Mouse (Mus musculus) ovary, postnatal 10 days (tissue): Measurements from ENCODE around the gene Gng2.

Experiments used
- DNase-seq: peaks from one replicate; pipeline ENCODE4 v3.0.0; 2022; ENCODE audit warnings: low spot score

The Gng2 gene

DNA sequence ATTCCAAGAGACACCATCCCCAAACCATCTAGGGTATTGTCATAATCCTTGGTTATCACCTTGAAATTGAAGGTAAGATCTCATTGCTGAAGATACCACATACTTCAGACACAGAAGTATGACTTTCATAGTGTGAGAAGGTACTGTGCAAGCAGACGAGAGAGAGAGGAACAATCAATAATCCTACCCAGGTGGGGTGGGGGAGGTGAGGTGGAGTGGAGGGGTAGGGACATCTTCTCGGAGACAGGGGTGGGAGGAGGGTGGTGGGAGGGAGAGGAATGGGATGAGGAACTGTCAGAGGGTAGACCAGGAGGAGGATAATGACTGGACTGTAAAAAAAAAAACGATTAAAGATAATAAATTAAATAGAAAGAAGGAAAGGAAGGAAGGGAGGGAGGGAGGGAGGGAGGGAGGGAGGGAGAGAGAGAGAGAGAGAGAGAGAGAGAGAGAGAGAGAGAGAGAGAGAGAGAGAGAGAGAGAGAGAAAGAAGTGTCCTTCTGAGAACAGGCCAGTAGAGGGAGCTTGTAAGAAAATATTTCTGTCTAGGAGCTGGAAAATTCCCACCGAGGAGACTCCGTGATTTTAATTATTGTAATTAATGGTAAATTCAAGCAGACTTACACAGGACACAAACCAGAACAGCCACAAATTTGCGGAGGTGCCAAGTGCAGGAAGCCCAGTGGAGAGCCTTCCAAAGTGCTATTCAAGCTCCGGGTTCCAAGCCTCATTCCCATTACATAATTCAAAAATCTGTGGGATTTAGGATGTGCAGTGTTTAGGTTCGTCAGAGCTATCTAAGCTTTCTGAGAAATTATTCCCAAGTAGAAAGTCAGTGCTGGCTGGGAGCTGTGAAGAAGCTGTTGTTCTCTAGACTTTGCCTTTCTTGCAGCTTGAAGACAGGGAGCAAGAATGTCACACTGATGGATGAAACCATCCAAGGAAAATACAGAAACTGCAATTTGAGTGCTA, 118.3 kb downstream of the Gng2 start:
- no peak for DNase-seq

DNA sequence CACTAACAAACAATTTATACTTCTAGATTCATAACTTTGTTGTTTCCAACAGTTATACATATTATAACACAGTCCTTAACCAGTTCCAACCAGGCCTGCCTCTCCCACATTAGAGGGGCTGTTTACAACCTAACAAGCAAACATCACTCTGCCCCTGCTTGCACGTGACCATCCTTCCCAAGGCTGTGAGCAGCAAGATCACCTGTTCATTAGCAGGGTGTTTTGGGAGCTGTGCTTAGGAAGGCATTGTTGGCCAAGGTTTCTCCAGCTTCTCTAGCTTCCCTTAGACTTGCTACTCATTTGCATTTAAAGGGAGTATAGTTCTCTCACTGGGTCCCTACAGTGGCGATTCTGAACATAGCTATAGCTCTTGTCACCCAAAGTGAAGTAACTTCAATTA, 119.1 kb downstream of the Gng2 start:
- no peak for DNase-seq

DNA sequence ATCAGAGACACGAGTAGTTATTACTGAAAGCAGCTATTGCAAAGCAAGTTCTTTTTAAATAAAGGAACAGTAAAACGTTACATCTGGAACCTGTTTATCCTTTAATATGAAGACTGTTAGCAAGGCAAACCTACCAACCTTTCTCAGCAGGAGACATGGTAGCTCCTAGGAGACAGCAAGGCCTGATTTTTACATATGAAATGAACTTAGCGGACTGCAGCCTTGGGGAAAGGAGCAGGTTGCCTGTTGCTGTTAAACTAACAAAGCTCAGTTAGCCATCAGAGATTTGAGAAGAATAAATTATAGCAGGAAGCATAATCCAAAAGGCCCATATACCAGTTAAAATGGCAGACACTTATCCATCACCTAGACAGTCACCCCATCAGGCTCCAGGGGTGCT, 124.0 kb downstream of the Gng2 start:
- DNase-seq, result no peak

DNA sequence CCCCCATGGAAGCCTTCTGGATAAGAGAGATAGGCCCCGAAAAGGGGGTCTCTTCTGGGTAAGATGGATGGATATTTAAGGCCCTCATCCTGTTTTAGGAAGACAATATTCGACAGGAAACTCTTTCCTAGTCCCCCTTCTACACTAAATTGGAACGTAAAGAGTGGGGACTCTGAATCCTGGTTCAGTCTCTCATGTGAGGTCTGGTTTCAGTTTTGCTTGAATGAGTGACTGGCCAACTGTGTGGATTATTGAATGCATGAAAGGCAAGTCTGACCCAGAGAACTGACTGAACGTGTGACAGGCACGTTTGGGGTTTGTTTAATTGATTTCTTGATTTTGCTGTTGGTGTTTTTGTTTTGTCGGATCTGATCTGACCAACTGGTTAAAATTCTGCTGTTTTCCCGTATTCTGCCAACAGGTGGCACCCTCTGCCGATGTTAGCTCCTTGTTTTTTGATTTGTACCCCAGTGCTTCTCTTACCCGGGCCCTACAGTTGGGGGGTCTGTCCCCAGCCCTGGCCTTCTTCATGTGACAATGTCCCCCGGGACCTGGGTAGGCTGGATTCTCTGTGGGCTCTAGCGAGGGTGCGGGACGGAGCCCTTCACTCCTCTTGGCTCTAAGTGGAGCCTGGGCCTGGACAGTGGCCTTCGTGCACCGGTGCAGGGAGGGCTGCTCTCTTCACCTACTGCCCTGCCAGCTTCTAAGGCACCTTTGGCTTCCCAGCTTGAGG, 137.7 kb downstream of the Gng2 start:
- peak; percentile 27 for DNase-seq

DNA sequence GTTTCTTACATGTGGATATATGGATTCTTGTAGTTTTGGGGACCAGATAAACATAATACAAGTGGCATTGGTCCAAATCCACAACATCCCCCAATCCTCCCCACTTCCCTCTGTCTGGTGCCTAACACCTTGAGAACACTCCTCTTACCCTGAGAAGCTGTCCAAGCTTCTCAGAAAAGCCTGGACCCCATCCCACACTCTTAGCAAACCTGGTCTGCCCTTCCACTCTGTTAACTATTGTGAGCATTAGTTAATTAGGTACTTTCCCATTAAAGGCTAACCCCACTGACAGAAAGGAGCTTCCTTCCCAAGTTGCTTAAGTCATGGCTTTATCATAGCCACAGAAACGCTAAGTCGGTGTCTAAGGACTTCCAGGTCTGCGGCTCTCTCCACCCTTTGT, 141.1 kb downstream of the Gng2 start:
- no peak for DNase-seq

DNA sequence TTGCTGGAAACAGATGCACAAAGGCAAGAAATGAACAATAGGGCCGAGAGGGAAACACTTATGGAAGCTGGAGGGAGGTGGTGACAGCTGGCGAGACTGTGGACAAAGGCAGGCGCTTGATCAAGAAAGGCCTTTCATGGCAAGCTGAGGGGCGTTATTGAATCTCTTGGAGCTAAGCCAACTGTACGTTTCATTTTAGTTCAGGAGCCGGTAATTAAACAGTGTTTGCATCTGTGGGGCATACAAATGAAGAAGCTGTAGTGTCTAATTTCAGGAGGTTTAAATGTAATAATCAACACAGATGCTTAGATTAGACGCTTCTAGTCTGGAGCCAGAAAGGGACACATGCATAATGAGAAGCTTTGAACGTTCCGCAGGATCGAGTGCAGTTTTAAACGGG, 151.9 kb downstream of the Gng2 start:
- DNase-seq, result no peak

DNA sequence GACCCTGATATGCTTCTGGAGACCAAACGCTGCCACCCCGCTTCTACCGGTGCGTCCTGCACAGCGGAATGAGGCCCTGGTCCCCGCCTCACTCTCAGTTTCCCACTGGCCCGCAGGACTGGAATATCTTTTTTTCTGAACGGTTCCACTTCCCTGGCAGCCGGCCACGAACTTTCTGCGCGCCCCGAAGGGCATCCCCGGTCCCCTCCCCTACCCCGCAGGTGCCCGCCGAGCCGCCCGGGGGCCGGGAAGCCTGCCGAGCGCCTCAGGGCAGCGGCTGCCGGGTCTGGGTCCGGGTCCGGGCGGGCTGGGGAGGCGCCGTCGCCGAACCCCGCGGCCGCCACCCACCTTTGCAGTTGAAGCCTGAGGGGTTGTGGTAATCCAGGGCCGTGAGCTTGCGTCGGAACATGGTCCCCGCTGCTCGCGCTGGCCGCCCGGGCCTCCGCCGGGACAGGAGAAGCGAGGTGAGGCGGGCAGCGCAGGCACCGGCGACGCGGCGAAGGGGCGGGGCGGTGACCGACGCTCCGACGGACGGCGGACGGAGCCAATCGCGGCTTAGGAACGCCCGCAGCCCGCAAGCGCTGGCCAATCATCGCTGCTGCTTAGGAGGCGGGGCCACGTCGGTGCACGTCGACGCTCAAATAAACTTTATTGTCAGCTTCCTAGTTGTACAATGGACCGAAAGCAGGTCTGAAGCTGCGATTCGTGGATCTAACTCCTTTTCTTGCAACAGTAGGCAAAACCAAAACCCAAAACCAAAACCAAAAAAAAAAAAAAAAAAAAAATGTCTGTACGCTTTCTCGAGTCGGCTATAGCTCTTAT, 153.9 kb downstream of the Gng2 start, which contains the start of gene Rtraf:
TSS of gene Rtraf (minus strand) at position 504 of the 822 bp plus-strand sequence.
- DNase-seq, result peak; percentile 91
